Mouse (Mus musculus) CD4-positive, CD25-positive, alpha-beta regulatory T cell (primary cell): Measurements from ENCODE around the gene Qtrt2. TPM values are rescaled to one million over a fixed set of nuclear protein-coding genes. Genes with fewer than 3 reads are reported as not detected.

Source experiments
- polyA plus RNA-seq: library from polyadenylated mRNA; unstranded; fragments of 100-300 nt; shearing (Covaris generic); gene quantifications from one replicate; pipeline ENCODE4 v1.2.1, GENCODE M21; 2017

Qtrt2 gene
- 23.3 TPM for polyA plus RNA-seq

GRCm38 (mm10) chr16:43926341-43926859 lies at the start of gene Qtrt2:
Qtrt2 (minus strand) TSS chr16:43926809.

GRCm38 (mm10) chr16:43889208-43890004 lies 37.2 kb downstream of the Qtrt2 start, which contains the start of gene Ccdc191:
Ccdc191 (plus strand) TSS chr16:43889800.

Other genes starting within 250 kb of the Qtrt2 start
- not detected for gene Drd3, start 172.8 kb downstream of the Qtrt2 start, polyA plus RNA-seq
- 14.9 TPM for gene Ccdc191, start 37.0 kb downstream of the Qtrt2 start, polyA plus RNA-seq
- 7.5 TPM for gene Zdhhc23, start 53.0 kb upstream of the Qtrt2 start, polyA plus RNA-seq
- 3.6 TPM for gene Gramd1c, start 136.5 kb upstream of the Qtrt2 start, polyA plus RNA-seq
- 21.3 TPM for gene Atp6v1a, start 212.9 kb upstream of the Qtrt2 start, polyA plus RNA-seq
- 64.8 TPM for gene Naa50, start 213.0 kb upstream of the Qtrt2 start, polyA plus RNA-seq
- 7.1 TPM for gene Usf3, start 246.4 kb upstream of the Qtrt2 start, polyA plus RNA-seq